Mouse (Mus musculus) T-helper 17 cell (primary cell): ENCODE results near the gene Qsox1.

Source experiments
- in situ Hi-C, 2 experiments: fragments of 300-600 bp; cut with MboI, MseI; formaldehyde crosslinking; loops; 1 replicate in 1 of 2; 2 replicates in 1 of 2; pipeline ENCODE4 v1.15.1; 2025; ENCODE audit warnings: high pct_unique_total_duplicates in 2 of 2

Qsox1 gene

GRCm38 (mm10) chr1:155747911-155748310 is 64.8 kb downstream of the Qsox1 start:
- in situ Hi-C loops, result no loop called here

GRCm38 (mm10) chr1:155747011-155747410 is 65.7 kb downstream of the Qsox1 start:
- in situ Hi-C loops, result no loop called here

GRCm38 (mm10) chr1:155742411-155743363 is 70.0 kb downstream of the Qsox1 start:
- in situ Hi-C loops, result no loop called here

- in situ Hi-C loops, result no loop called here
Measured at GRCm38 (mm10) chr1:155741988-155742387, 70.7 kb downstream of the Qsox1 start.

- in situ Hi-C loops, result no loop called here
Measured at GRCm38 (mm10) chr1:155741378-155741945, 71.2 kb downstream of the Qsox1 start.

- in situ Hi-C loops, result no loop called here
Measured at GRCm38 (mm10) chr1:155740622-155741377, 71.9 kb downstream of the Qsox1 start.

GRCm38 (mm10) chr1:155737809-155738383 is 74.8 kb downstream of the Qsox1 start:
- in situ Hi-C loops, result no loop called here

- in situ Hi-C loops, result no loop called here
Measured at GRCm38 (mm10) chr1:155737017-155737808, 75.5 kb downstream of the Qsox1 start.

- in situ Hi-C loops, result no loop called here
Measured at GRCm38 (mm10) chr1:155736096-155736825, 76.4 kb downstream of the Qsox1 start.

- in situ Hi-C loops, result no loop called here
Measured at GRCm38 (mm10) chr1:155731156-155731555, 81.5 kb downstream of the Qsox1 start.

GRCm38 (mm10) chr1:155729113-155729795 is 83.4 kb downstream of the Qsox1 start:
- in situ Hi-C loops, result no loop called here

- in situ Hi-C loops, result no loop called here
Measured at GRCm38 (mm10) chr1:155727830-155728229, 84.9 kb downstream of the Qsox1 start.
